Mouse (Mus musculus) stomach, embryonic 15.5 days (tissue): Measurements from ENCODE around the gene Gm20388. TPM values are rescaled to one million over a fixed set of nuclear protein-coding genes. Genes with fewer than 3 reads are reported as not detected.
A peak's percentile ranks its signal among the peaks of the same experiment; 100 is the strongest.
"Not testable (repeated sequence)": the region's sequence is repeated elsewhere in the genome, so short reads cannot be mapped to it uniquely, and the experiment has no call there.

ENCODE experiments used
- ATAC-seq: fragments of 200-750 bp; cut with Nextera tagmentation; 2 replicates; pipeline ENCODE4 v1.8.0; 2017; ENCODE audit warnings: low read depth, moderate number of reproducible peaks, moderate TSS enrichment; ENCODE audit not compliant: insufficient read depth, low FRiP score
- H3K27ac ChIP-seq: fragments of 300-500 bp; sonication (generic); 2 replicates; pipeline ENCODE4 v1.5.1; 2015; ENCODE audit warnings: mild to moderate bottlenecking, inconsistent platforms
- H3K27me3 ChIP-seq: fragments of 300-500 bp; sonication (generic); replicated peaks from 2 replicates; pipeline ENCODE4 v1.6.1; 2015; ENCODE audit warnings: inconsistent platforms
- H3K36me3 ChIP-seq: fragments of 300-500 bp; sonication (generic); 2 replicates; pipeline ENCODE4 v1.6.1; 2015; ENCODE audit warnings: inconsistent platforms
- H3K4me1 ChIP-seq: fragments of 300-500 bp; sonication (generic); 2 replicates; pipeline ENCODE4 v1.6.1; 2015; ENCODE audit warnings: inconsistent platforms
- H3K4me2 ChIP-seq: fragments of 300-500 bp; sonication (generic); 2 replicates; pipeline ENCODE4 v1.6.1; 2015; ENCODE audit warnings: mild to moderate bottlenecking, inconsistent platforms
- H3K4me3 ChIP-seq: fragments of 300-500 bp; sonication (generic); replicated peaks from 2 replicates; pipeline ENCODE4 v1.5.1; 2015; ENCODE audit warnings: inconsistent platforms
- H3K9ac ChIP-seq: fragments of 300-500 bp; sonication (generic); 2 replicates; pipeline ENCODE4 v1.6.1; 2015; ENCODE audit warnings: inconsistent platforms
- H3K9me3 ChIP-seq: fragments of 300-500 bp; sonication (generic); 2 replicates; pipeline ENCODE4 v1.6.1; 2016; ENCODE audit warnings: inconsistent platforms
- WGBS: fragments of 180-500 bp; shearing (Covaris S2); methylation state at CpG from one replicate; pipeline ENCODE4 v1.1.7; 2015; 5-methylcytosine and 5-hydroxymethylcytosine counted together
- polyA plus RNA-seq: library from polyadenylated mRNA; unstranded; fragments of >200 nt; fragmentation: Nextera tagmentation; extraction: Ambion mirVana; gene quantifications from 2 replicates; pipeline ENCODE4 v1.2.1, GENCODE M21; 2015

Gm20388 gene
- polyA plus RNA-seq, 1 experiment from 2014 or later = not detected

DNA sequence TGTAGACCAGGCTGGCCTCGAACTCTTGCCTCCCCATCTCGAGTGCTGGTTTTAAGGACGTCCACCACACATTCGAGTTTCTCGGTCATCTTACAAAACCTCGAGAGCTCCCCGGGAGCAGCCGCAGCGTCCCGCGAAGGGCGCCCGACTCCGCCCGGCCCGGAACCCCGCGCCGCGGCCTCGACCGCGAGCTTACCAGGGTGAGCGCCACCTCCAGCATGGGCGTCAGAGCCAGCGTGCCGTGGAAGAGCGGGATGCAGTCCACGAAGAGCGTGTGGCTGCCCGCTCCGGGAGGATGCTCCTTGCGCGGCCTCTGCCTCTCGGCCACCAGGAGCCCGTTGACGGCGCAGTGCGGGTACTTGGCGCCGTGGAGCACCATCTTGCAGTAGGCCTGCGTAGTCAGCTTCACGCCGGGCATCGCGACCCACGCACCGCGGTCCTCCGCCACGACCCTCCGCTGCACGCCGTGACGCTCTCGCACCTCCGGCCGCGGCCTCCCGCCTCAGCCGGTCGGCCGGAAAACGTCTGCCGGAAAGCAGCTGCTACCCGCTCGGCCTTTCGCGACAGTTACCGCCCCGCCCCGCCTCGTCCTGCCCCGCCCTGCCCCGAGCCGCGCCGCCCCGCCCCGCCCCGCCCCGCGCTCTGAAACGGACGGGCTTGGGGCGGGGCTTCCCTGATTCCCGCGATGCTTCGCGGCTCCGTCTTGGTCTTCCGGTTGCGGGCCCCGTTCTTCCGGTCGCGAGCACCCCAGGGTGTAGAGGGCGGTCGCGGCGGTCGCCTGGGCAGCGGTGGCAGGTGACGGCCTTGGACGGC lies 757.1 kb downstream of the Gm20388 start, which contains the start of the genes Gm27021 and Cox4i1:
Gene Gm27021 (minus strand): TSS at position 519 of the 813 bp plus-strand sequence.
Gene Cox4i1 (plus strand): TSS at position 662 of the 813 bp plus-strand sequence.
- Histone ChIP-seq H3K9ac (peak within 1 kb of the TSS; percentile 96), H3K4me1 (peaks cover 47% of the 10 kb centered on the region), H3K27me3 (no peaks in the 10 kb centered on the region), H3K9me3 (no peaks in the 10 kb centered on the region), H3K4me3 (peak within 1 kb of the TSS; percentile 97), H3K36me3 (peaks cover 25% of the 10 kb centered on the region), H3K27ac (peak within 1 kb of the TSS; percentile 84), H3K4me2 (peak within 1 kb of the TSS; percentile 85)
- WGBS = under 1% methylated on average over 105 of the region's 105 CpGs
- peak; percentile 94 for ATAC-seq

- no peak; the same call in 1 of the 2 replicates for ATAC-seq
- Histone ChIP-seq H3K9me3 (no peaks in the 10 kb centered on the region), H3K4me1 (peaks cover 47% of the 10 kb centered on the region), H3K4me2 (peak within 1 kb of the TSS; percentile 85), H3K36me3 (peaks cover 32% of the 10 kb centered on the region), H3K4me3 (peak within 1 kb of the TSS; percentile 97), H3K27ac (peak within 1 kb of the TSS; percentile 84), H3K27me3 (no peaks in the 10 kb centered on the region), H3K9ac (peak within 1 kb of the TSS; percentile 96)
- under 1% methylated on average over 51 of the region's 51 CpGs for WGBS
These were observed 757.8 kb downstream of the Gm20388 start, which contains the start of gene Emc8 for GRCm38 (mm10) chr8:120668374-120668905. TSS of gene Emc8 (minus strand) at chr8:120668573.

- whole genome bisulfite sequencing = 63% methylated on average over 6 of the region's 6 CpGs
- peaks cover 22% of the 10 kb centered on the region for H3K4me1 ChIP-seq
- H3K9ac ChIP-seq = no peak overlapping the region
- H3K27ac ChIP-seq = no peak overlapping the region
- ATAC-seq = no peak
- no peaks in the 10 kb centered on the region for H3K27me3 ChIP-seq
- no peaks in the 10 kb centered on the region for H3K9me3 ChIP-seq
- H3K4me3 ChIP-seq = no peak overlapping the region
- H3K36me3 ChIP-seq = peaks cover 40% of the 10 kb centered on the region
- no peak overlapping the region for H3K4me2 ChIP-seq
These were observed 761.1 kb downstream of the Gm20388 start for GRCm38 (mm10) chr8:120671775-120672174.

DNA sequence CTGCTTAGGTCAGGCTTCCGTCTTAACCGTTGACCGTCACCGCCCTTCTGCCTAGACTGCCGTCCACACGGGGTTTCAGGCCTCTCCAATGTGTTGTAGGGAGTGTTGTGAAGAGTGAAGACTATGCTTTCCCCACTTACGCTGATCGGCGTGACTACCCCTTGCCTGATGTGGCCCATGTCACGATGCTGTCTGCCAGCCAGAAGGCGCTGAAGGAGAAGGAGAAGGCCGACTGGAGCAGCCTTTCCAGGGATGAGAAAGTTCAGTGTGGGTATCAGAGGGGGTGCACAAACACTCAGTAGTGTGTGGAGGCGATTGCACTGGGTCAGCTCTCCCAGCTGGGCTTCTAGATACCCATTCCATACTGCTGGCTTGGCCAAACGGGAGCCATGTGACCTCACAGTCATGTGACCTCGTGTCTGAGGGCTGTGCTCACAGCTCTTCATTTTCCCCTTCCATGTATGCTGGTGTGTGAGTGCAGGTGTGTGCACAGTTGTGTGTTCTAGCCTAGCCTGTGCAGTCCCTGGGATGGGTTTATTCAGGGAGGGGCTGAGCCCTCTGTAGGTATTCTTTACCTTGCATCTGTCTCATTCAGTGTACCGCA lies 762.1 kb downstream of the Gm20388 start:
- no peaks in the 10 kb centered on the region for H3K9me3 ChIP-seq
- no peaks in the 10 kb centered on the region for H3K27me3 ChIP-seq
- peaks cover 40% of the 10 kb centered on the region for H3K36me3 ChIP-seq
- H3K4me2 ChIP-seq = no peak overlapping the region
- H3K27ac ChIP-seq = no peak overlapping the region
- ATAC-seq = no peak
- no peak overlapping the region for H3K4me3 ChIP-seq
- no peak overlapping the region for H3K9ac ChIP-seq
- WGBS = 86% methylated on average over 16 of the region's 16 CpGs
- peaks cover 19% of the 10 kb centered on the region for H3K4me1 ChIP-seq

- Histone ChIP-seq H3K9me3 (no peaks in the 10 kb centered on the region), H3K4me3 (no peak overlapping the region), H3K4me1 (peaks cover 19% of the 10 kb centered on the region), H3K27me3 (no peaks in the 10 kb centered on the region), H3K27ac (no peak overlapping the region), H3K36me3 (peaks cover 40% of the 10 kb centered on the region), H3K9ac (no peak overlapping the region), H3K4me2 (no peak overlapping the region)
- ATAC-seq = no peak
- 93% methylated on average over 7 of the region's 7 CpGs for WGBS
These were observed 762.7 kb downstream of the Gm20388 start for GRCm38 (mm10) chr8:120673298-120673697.

DNA sequence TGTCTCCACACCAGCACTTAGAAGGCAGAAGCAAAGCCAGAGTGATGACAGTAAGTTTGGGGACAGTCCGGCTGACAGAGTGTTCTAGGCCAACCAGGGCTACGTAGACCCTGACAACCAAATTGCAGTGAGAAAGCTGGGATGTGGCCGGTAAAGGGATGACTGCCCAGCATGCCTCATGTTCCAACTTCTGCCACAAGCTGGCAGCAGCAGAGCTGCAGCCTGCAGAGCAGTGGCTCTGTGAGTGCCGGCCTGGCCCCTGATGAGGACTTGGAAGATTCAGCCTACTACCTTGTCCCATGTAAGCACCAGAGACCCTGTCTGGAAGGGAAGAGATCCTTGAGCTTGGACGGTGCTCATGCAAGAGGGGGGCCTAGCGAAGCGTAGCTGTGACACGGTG lies 765.1 kb downstream of the Gm20388 start:
- 76% methylated on average over 8 of the region's 8 CpGs for WGBS
- ATAC-seq = no peak

GRCm38 (mm10) chr8:120678447-120678846 lies 767.8 kb downstream of the Gm20388 start:
- H3K9ac ChIP-seq = no peak overlapping the region
- peaks cover 8% of the 10 kb centered on the region for H3K36me3 ChIP-seq
- peak; percentile 57 for ATAC-seq
- H3K27me3 ChIP-seq = no peaks in the 10 kb centered on the region
- no peaks in the 10 kb centered on the region for H3K9me3 ChIP-seq
- H3K4me3 ChIP-seq = no peak overlapping the region
- no peak overlapping the region for H3K27ac ChIP-seq
- no peak overlapping the region for H3K4me2 ChIP-seq
- H3K4me1 ChIP-seq = no peaks in the 10 kb centered on the region
- WGBS = 9% methylated on average over 10 of the region's 10 CpGs

More for the DNA sequence above, 765.1 kb downstream of the Gm20388 start:
- H3K27me3 ChIP-seq = no peaks in the 10 kb centered on the region
- H3K9me3 ChIP-seq = no peaks in the 10 kb centered on the region
- no peak overlapping the region for H3K4me2 ChIP-seq
- peaks cover 5% of the 10 kb centered on the region; the same call in 1 of the 2 replicates for H3K4me1 ChIP-seq
- H3K4me3 ChIP-seq = no peak overlapping the region
- H3K27ac ChIP-seq = no peak overlapping the region
- H3K9ac ChIP-seq = no peak overlapping the region
- H3K36me3 ChIP-seq = peaks cover 31% of the 10 kb centered on the region

DNA sequence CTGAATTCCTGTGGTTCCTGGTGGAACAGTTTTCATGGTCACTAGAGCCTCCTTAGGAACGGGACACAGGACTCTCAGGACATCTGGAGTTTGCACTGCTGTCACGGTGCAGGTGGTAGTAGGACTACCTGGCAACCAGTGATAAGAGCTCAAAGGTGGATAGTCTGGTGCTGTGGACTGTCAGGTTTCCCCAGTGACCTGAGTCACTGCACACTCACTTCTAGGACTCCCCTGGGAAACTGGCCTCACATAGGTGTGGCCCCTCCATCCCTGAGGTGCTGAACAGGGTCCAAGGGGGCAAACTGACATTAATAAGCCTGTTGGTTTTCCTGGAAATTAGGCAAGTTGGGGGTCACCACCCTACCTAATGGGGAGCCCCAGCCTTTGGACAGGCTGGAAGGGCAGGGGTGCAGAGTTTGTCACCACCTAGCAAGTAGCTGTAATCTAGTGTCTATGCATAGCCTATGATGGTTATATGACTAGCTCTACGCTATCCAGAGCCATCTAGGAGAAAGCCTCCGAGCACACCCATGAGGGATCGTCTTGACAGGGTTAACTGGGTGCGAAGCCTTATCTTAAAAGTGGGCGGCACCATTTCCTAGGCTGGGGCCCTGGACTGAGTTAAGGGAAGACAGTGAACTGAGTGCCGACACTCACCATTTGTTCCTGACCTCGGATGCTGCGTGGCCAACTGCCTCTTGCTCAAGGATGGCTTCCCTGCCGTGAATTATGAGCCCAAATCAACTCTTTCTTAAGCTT lies 769.2 kb downstream of the Gm20388 start:
- H3K4me3 ChIP-seq = no peak overlapping the region
- no peak overlapping the region for H3K9ac ChIP-seq
- H3K27me3 ChIP-seq = no peaks in the 10 kb centered on the region
- 41% methylated on average over 11 of the region's 11 CpGs for WGBS
- H3K36me3 ChIP-seq = no peaks in the 10 kb centered on the region
- H3K4me2 ChIP-seq = no peak overlapping the region
- H3K4me1 ChIP-seq = peaks cover 8% of the 10 kb centered on the region; the same call in 1 of the 2 replicates
- H3K9me3 ChIP-seq = no peaks in the 10 kb centered on the region
- no peak overlapping the region for H3K27ac ChIP-seq
- ATAC-seq = peak; percentile 33; the same call in 1 of the 2 replicates

DNA sequence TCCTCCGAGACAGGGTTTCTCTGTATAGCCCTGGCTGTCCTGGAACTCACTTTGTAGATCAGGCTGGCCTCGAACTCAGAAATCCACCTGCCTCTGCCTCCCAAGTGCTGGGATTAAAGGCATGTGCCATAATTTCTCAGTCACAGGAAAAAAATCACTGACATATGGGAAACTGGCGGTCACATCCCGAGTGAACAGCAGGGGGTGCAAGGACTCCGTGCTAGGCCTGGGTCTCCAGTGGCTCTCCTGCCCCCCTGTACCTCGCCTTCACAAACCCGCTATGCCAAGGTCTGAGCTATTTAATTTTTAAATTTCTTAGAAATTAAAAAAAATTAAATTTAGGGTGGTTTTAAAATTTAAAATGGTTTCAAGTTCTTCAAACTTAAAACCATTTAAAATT lies 769.8 kb downstream of the Gm20388 start:
- not testable (repeated sequence) for H3K27ac ChIP-seq, H3K27me3 ChIP-seq

DNA sequence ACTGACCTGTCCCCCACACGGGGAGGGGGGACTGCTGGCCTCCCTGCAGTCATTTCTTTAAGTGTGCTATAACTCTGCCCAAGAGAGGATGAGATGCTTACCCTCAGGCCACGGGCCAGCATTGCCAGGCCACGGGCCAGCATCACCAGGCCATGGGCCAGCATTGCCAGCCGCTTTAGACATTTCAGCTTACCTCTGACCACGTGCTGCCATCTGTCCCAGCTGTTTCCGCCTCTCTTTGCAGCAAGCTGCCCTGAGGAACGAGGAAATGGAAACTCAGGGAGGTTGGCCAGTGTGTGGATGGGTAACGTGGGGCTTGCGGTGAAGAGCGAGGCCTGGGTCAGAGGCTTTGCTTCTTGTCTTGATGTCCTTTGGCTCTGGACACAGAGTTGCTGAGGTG lies 770.5 kb downstream of the Gm20388 start:
- H3K4me1 ChIP-seq = peaks cover 17% of the 10 kb centered on the region; the same call in 1 of the 2 replicates
- H3K36me3 ChIP-seq = no peaks in the 10 kb centered on the region
- no peak overlapping the region for H3K4me2 ChIP-seq
- no peak overlapping the region for H3K9ac ChIP-seq
- no peak overlapping the region for H3K4me3 ChIP-seq
- no peaks in the 10 kb centered on the region for H3K9me3 ChIP-seq
- WGBS = 74% methylated on average over 10 of the region's 10 CpGs
- no peak overlapping the region for H3K27ac ChIP-seq
- ATAC-seq = no peak
- no peaks in the 10 kb centered on the region for H3K27me3 ChIP-seq

More for the DNA sequence above, 769.8 kb downstream of the Gm20388 start:
- not testable (repeated sequence) for ATAC-seq, H3K9me3 ChIP-seq, H3K36me3 ChIP-seq, H3K4me2 ChIP-seq, H3K9ac ChIP-seq, H3K4me3 ChIP-seq
- WGBS = 56% methylated on average over 7 of the region's 7 CpGs
- H3K4me1 ChIP-seq = peaks cover 14% of the 10 kb centered on the region; the same call in 1 of the 2 replicates

DNA sequence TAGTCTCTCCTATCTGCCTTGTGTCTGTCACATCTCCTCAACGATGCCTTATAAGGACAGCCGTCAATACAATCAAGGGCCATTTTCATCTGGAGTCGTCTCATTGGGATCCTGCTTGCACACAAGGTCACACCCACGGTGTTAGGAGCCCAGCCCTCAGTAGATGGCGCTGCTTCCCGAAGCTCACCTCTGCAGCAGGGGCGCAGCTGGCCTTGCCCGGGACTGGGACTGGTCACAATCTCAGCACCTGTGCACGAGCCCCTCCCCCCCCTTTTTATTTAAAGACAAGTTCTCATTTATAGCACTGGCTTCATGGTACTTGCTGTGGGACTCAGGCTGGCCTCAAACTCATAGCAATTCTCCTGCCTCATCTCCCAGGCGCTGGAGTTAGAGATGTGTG lies 773.0 kb downstream of the Gm20388 start:
- Histone ChIP-seq H3K4me3 (no peak overlapping the region), H3K36me3 (no peaks in the 10 kb centered on the region), H3K27ac (no peak overlapping the region), H3K9ac (no peak overlapping the region), H3K27me3 (peaks cover 4% of the 10 kb centered on the region; the same call in 1 of the 2 replicates), H3K4me2 (no peak overlapping the region), H3K9me3 (no peaks in the 10 kb centered on the region), H3K4me1 (peaks cover 17% of the 10 kb centered on the region; the same call in 1 of the 2 replicates)
- peak; percentile 50 for ATAC-seq
- WGBS = 17% methylated on average over 10 of the region's 10 CpGs
